Comparison of ENCODE assay signal across 11 mouse cellular contexts in the genomic region with DNA sequence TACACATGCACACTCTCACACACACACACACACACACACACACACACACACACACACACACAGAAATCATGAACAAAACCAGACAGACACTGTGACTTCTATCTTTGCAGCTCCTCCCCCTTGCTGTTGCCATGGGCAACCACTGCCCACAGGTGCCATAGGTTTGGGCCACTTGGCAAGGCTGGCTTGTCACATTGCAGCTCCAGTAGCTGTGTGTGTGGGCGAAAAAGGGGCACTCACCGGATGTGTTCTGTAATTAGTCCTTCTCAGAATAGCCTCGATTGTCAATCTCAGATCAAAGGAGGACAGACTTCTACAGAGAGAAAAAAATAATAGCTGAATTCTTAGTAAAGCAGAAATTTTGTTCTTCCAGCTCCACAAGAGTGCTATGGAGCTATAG.
A peak's percentile ranks its signal among the peaks of the same experiment; 100 is the strongest.
DNase-seq lines count a peak whose midpoint lies in the region; TF ChIP-seq lines count a peak whose summit lies in the region.
"Had no signal": no experiment of that assay in that cellular context is flagged by ENCODE, and none has a peak within 500 bp of the region (broad histone marks: within the 10 kb centered on the region; RNA-seq: fewer than 3 reads in every experiment).

No protein-coding gene starts in this region.

- peak in 1 of 2 experiments; percentile 10 for DNase-seq in layer of hippocampus, adult 2 months (ENCODE audit: low spot score in 2 of 2)
- no peak for DNase-seq in layer of hippocampus, adult 9-10 months (ENCODE audit: low spot score)
- peak; percentile 42 for DNase-seq in adrenal gland, postnatal 14 days
- peak; percentile 27 for DNase-seq in left cerebral cortex, adult 11 months (ENCODE audit: low spot score)
- peak; percentile 77 for DNase-seq in right cerebral cortex, adult 18-20 months
- DNase-seq in heart, adult 8-10 months (ENCODE audit: low spot score): no peak
- DNase-seq in cerebellum, adult 9-10 months: no peak
- DNase-seq in adipocyte (ENCODE audit: low spot score): no peak
- DNase-seq: heart, postnatal 36 days had no signal

- peak overlapping the region; percentile 6; the same call in 1 of the 2 replicates for H3K27ac ChIP-seq in layer of hippocampus, adult 2 months
- H3K27ac ChIP-seq: liver, embryonic 14.5 days; neural tube, embryonic 12.5 days had no signal

- no peak overlapping the region for H3K4me3 ChIP-seq in layer of hippocampus, adult 2 months
- H3K4me3 ChIP-seq: neural tube, embryonic 12.5 days had no signal

- no peak for TF ChIP-seq CTCF in layer of hippocampus, adult 2 months (conservative IDR thresholded peaks at IDR 0.05)

Comparison
In these comparisons a context has a peak if more than half of its experiments do, and no peak if none do; other contexts are left out.
1. DNase-seq: peak in adrenal gland, postnatal 14 days (single experiment), left cerebral cortex, adult 11 months (single experiment) and right cerebral cortex, adult 18-20 months (single experiment); none in layer of hippocampus, adult 9-10 months (single experiment), heart, adult 8-10 months (single experiment), cerebellum, adult 9-10 months (single experiment) and adipocyte (single experiment).